Mouse (Mus musculus) hindlimb bud, embryonic 11.5 days (tissue): ENCODE measurements around the gene Mdc1.
"Not testable (repeated sequence)": the region's sequence is repeated elsewhere in the genome, so short reads cannot be mapped to it uniquely, and the experiment has no call there.

Experiments
- DNase-seq: peaks from one replicate; pipeline ENCODE4 v3.0.0-alpha.2; 2012; ENCODE audit warnings: low read depth, low spot score; ENCODE audit errors: extremely low spot score

Gene Mdc1

DNA sequence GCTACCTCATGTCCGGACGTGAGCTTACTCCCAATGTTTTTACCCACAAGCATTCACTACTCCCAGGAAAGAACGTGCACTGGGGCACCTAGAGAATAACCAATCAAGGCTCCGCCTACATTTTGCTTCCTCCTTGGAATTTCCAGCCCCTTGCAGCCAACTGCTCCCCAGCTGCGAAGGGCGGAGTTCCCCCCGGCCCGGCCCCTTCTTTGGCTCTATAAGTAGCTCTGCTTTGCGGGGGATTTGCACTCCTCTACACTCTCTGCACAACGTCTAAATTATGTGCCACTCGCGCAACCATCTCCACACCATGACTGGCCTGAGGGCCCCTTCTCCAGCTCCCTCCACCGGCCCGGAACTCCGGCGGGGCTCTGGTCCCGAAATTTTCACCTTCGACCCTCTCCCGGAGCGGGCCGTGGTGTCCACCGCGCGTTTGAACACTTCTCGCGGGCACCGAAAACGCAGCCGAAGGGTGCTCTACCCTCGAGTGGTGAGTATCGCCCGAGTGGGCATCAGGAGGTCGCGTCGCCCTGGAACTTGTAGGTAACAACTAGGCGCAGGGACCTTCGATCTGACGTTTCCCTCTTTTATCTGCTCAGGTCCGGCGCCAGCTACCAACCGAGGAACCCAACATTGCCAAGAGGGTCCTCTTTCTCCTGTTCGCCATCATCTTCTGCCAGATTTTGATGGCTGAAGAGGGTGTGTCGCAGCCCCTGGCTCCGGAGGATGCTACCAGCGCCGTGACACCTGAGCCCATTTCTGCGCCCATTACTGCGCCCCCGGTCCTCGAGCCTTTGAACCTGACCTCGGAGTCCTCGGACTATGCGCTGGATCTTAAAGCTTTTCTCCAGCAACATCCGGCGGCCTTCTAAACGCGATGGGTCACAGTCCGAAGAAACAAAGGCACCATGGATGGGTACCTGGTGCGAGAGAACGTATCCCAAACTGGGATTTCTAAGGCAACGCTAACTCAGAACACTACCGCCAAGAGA is 19.6 kb upstream of the Mdc1 start, which contains the start of gene Ier3:
Gene Ier3, plus strand, starts transcription at position 246 of the 992 bp plus-strand sequence.
- DNase-seq = no peak

- no peak for DNase-seq
Measured at GRCm38 (mm10) chr17:35822564-35822963, 18.8 kb upstream of the Mdc1 start.

- DNase-seq = no peak
Measured at GRCm38 (mm10) chr17:35822964-35823937, 18.1 kb upstream of the Mdc1 start, which contains the start of gene Flot1. Flot1 (plus strand) TSS chr17:35823230.

DNA sequence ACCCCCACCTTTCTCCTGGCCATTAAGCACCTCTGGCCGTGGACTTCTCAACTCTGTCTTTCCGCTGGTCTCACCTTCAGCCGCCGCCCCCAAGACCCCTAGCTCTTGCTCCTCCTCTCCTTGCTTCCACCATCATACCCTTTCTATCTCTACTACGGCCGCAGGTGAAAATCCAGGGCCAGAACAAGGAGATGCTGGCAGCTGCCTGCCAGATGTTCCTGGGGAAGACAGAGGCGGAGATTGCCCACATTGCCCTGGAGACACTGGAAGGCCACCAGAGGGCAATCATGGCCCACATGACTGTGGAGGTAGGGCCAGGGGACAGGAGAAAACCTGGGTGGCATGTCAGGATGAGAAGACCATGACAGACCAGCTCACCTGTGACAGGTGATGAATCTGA is 16.9 kb upstream of the Mdc1 start:
- DNase-seq = no peak

DNA sequence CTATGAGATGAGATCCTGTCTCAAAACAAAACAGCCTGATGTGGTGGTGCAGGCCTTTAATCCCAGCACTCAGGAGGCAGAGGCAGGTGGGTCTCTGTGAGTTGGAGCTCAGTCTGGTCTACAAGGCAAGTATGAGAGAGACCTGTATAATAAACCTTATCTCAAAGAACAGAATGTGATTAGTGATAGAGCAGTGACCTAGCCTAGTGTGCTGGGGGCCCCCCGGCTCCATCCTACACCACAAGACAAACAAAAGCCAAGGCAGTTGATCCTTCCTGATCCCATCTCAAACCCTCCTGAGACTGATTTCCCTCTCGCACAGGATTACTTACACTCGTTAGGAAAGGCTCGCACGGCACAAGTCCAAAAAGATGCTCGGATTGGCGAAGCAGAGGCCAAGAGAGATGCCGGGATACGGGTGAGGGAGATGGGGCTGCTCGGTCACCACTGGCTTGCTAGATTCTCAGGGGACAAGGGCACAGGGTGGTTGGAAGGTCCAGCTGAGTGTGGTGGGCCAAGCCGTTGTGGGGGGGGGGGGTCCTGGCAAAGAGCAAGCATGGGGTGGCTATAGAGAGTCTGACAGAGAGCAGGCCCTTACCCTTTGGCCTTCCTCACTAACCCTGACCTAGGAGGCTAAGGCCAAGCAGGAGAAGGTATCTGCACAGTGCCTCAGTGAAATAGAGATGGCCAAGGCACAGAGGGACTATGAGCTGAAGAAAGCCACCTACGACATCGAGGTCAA is 16.0 kb upstream of the Mdc1 start:
- no peak for DNase-seq

DNA sequence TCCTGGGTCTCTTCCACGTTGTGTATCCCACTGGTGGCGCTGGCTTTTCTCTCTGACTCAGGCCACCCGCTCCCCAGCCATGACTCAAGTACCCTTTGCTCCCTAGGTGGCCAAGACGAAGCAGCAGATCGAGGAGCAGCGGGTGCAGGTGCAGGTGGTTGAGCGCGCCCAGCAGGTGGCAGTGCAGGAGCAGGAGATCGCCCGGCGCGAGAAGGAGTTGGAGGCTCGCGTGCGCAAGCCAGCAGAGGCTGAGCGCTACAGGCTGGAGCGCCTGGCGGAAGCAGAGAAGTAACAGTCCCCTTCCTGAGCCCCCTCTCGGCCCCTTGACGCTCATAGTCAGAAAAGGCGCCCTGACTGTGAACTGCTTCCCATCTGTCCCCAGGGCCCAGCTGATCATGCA is 11.6 kb upstream of the Mdc1 start:
- no peak for DNase-seq

GRCm38 (mm10) chr17:35832400-35833238 is 8.7 kb upstream of the Mdc1 start:
- DNase-seq = no peak

GRCm38 (mm10) chr17:35833239-35833751 is 8.0 kb upstream of the Mdc1 start:
- no peak for DNase-seq

GRCm38 (mm10) chr17:35833894-35834293 is 7.4 kb upstream of the Mdc1 start:
- DNase-seq = no peak

DNA sequence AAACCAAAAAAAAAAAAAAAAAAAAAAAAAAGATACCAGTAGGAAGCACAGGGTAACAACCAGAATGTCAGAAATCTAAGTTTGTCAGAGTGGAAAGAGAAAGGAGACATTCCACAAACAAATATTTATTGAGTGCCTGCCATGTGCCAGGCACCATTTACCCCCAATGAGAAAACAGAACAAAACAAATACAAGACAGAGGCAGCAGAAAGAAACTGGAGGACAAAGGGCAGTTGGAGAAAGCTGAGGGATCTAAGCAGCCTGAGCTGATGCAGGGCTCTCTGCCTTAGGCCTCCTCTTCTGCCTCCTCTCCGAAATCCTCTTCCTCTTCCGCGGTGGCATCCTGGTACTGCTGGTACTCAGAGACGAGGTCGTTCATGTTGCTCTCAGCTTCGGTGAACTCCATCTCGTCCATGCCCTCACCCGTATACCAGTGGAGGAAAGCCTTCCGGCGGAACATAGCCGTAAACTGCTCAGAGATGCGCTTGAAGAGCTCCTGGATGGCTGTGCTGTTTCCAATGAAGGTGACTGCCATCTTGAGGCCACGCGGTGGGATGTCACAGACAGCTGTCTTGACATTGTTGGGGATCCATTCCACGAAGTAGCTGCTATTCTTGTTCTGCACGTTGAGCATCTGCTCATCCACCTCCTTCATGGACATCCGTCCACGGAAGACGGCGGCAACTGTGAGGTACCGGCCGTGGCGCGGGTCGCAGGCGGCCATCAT is 6.5 kb upstream of the Mdc1 start:
- DNase-seq = no peak

DNA sequence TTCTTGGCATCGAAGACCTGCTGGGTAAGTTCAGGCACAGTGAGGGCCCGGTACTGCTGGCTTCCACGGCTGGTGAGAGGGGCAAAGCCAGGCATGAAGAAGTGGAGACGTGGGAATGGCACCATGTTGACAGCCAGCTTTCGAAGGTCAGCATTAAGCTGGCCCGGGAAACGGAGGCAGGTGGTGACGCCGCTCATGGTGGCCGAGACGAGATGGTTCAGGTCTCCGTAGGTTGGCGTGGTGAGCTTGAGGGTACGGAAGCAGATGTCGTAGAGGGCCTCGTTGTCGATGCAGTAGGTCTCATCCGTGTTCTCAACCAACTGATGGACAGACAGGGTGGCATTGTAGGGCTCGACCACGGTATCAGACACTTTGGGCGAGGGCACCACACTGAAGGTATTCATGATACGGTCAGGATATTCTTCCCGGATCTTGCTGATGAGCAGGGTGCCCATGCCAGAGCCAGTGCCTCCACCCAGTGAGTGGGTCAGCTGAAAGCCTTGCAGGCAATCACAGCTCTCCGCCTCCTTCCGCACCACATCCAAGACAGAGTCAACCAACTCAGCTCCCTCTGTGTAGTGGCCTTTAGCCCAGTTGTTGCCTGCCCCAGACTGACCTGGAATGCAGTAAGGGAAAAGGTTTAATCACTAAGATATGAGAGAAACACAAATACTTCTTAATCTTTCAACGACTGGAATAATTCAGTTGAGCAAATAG is 5.7 kb upstream of the Mdc1 start:
- DNase-seq = no peak

GRCm38 (mm10) chr17:35836178-35836965 is 4.9 kb upstream of the Mdc1 start:
- no peak for DNase-seq

GRCm38 (mm10) chr17:35836991-35837422 is 4.3 kb upstream of the Mdc1 start:
- DNase-seq = no peak

- DNase-seq = no peak
Measured at GRCm38 (mm10) chr17:35837487-35837886, 3.8 kb upstream of the Mdc1 start.

- no peak for DNase-seq
Measured at GRCm38 (mm10) chr17:35838122-35838544, 3.2 kb upstream of the Mdc1 start, which contains the start of gene Tubb5. Tubb5 (minus strand) TSS chr17:35838306.

DNA sequence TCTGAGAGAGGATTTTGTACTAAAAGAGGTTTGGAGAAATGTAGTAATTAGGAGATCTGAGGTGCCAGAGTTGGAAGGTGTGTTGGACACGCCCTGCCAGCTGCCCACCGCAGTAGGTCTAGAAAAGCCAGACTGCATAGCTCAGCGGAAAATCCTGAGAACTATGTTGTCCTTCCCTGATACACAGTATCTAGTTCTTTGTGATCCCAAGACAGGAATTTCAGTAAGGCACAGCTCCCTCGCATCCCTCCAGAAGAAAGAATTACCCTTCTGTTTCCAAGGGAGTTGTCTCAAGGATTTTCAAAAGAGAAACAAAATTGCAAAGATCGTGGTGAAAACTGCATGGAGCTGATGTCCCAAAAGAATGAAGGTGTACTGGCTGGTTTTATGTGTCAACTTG is 2.7 kb upstream of the Mdc1 start:
- DNase-seq = no peak

DNA sequence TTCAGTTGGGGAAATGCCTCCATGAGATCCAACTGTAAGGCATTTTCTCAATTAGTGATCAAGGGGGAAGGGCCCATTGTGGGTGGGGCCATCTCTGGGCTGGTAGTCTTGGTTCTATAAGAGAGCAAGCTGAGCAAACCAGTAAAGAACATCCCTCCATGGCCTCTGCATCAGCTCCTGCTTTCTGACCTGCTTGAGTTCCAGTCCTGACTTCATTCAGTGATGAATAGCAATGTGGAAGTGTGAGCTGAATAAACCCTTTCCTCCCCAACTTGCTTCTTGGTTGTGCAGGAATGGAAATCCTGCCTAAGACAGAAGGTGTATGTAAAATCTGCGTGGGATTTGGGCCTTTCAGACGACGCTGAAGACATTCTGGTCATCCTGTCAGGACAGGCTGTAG is 2.3 kb upstream of the Mdc1 start:
- DNase-seq = not testable (repeated sequence)
